Mouse (Mus musculus) lung, embryonic 15.5 days (tissue): ENCODE data around the gene Msx3. TPM values are rescaled to one million over a fixed set of nuclear protein-coding genes. Genes with fewer than 3 reads are reported as not detected.

Experiments used
- ATAC-seq: fragments of 200-750 bp; cut with Nextera tagmentation; 2 replicates; pipeline ENCODE4 v1.8.0; 2017; ENCODE audit warnings: moderate number of reproducible peaks, borderline replicate concordance; ENCODE audit not compliant: low FRiP score, low TSS enrichment; ENCODE audit errors: extremely low read depth
- H3K27ac ChIP-seq: fragments of 300-500 bp; sonication (generic); 2 replicates; pipeline ENCODE4 v1.5.1; 2015; ENCODE audit warnings: moderate library complexity, mild to moderate bottlenecking, inconsistent platforms
- H3K27me3 ChIP-seq: fragments of 300-500 bp; sonication (generic); 2 replicates; pipeline ENCODE4 v1.6.1; 2015; ENCODE audit warnings: inconsistent platforms
- H3K36me3 ChIP-seq: fragments of 300-500 bp; sonication (generic); 2 replicates; pipeline ENCODE4 v1.6.1; 2015; ENCODE audit warnings: inconsistent platforms
- H3K4me1 ChIP-seq: fragments of 300-500 bp; sonication (generic); 2 replicates; pipeline ENCODE4 v1.6.1; 2015; ENCODE audit warnings: inconsistent platforms
- H3K4me2 ChIP-seq: fragments of 300-500 bp; sonication (generic); 2 replicates; pipeline ENCODE4 v1.6.1; 2015; ENCODE audit warnings: inconsistent platforms, mild to moderate bottlenecking, moderate library complexity
- H3K4me3 ChIP-seq: fragments of 300-500 bp; sonication (generic); 2 replicates; pipeline ENCODE4 v1.5.1; 2015; ENCODE audit warnings: mild to moderate bottlenecking, inconsistent platforms
- H3K9ac ChIP-seq: fragments of 300-500 bp; sonication (generic); 2 replicates; pipeline ENCODE4 v1.6.1; 2015; ENCODE audit warnings: inconsistent platforms
- H3K9me3 ChIP-seq: fragments of 300-500 bp; sonication (generic); 2 replicates; pipeline ENCODE4 v1.6.1; 2016; ENCODE audit warnings: inconsistent platforms
- WGBS: fragments of 180-500 bp; shearing (Covaris S2); methylation state at CpG from one replicate; pipeline ENCODE4 v1.1.7; 2015; 5-methylcytosine and 5-hydroxymethylcytosine counted together
- polyA plus RNA-seq: library from polyadenylated mRNA; unstranded; fragments of >200 nt; fragmentation: Nextera tagmentation; extraction: Ambion mirVana; gene quantifications from 2 replicates; pipeline ENCODE4 v1.2.1, GENCODE M21; 2015

Msx3 gene
- polyA plus RNA-seq, 1 experiment from 2014 or later: not detected

DNA sequence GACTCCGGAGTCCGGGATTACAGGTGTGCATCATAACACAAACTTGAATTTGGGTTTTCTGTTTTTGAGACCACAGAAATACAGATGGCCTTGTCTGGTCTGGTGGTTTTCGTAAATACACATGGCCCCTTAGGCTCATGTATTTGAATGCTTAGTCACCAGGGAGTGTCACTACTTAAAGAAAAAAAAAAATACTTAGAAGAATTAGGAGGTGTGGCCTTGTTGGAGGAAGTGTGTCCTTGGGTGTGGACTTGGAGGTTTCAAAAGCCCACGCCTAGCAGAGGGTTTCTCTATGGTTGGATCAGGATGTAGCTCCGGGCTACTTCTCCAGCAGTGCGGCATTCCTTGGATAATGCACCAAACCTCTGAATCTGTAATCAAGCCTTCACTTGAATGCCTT, 28.8 kb upstream of the Msx3 start:
- Histone ChIP-seq H3K4me2 (no peak overlapping the region), H3K4me1 (no peaks in the 10 kb centered on the region), H3K27ac (no peak overlapping the region), H3K4me3 (no peak overlapping the region), H3K9me3 (no peaks in the 10 kb centered on the region), H3K36me3 (no peaks in the 10 kb centered on the region), H3K9ac (no peak overlapping the region), H3K27me3 (peaks cover 42% of the 10 kb centered on the region)
- WGBS: 70% methylated on average over 6 of the region's 6 CpGs
- ATAC-seq: no peak

DNA sequence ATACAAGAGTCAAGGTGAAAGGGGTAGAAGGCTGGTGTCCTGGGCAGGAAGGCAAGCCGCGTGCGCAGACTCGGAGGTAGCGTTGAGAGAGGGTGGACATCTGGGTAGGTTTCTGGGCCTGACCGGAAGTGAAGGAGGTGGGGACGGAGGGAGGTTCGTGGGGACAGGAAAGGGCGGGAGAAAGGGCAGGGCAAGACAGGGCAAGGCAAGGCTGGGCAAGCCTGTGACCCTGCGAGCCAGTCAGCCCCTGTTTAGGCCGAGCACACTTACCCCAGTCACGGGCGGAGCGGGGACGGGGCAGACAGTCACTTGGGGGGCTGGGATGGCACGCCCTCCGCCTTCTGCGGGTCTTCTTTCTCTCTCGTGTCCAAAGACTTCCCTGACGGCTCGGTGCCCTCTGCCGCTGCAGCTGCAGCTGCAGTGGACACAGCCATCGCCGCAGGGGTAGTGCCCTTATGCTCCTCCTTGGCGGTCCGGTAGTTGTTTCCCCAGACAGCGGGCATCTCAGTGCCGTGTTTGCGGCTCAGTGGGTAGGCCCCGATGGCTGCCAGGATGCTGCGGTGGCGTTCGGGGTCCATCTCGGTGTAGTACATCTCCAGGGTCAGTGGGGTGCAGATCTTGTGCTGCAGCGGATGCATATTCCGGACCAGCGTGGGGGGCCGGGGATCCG, 21.3 kb upstream of the Msx3 start:
- Histone ChIP-seq H3K27me3 (peaks cover 21% of the 10 kb centered on the region), H3K27ac (no peak overlapping the region), H3K9ac (0 out of 2 replicates have a peak overlapping the region, but pooled peaks have one; percentile 10), H3K4me2 (peak overlapping the region; percentile 55), H3K36me3 (no peaks in the 10 kb centered on the region), H3K4me3 (peak overlapping the region; percentile 32), H3K9me3 (no peaks in the 10 kb centered on the region), H3K4me1 (no peaks in the 10 kb centered on the region)
- ATAC-seq: peak; percentile 51; the same call in 1 of the 2 replicates
- WGBS: 26% methylated on average over 38 of the region's 39 CpGs

DNA sequence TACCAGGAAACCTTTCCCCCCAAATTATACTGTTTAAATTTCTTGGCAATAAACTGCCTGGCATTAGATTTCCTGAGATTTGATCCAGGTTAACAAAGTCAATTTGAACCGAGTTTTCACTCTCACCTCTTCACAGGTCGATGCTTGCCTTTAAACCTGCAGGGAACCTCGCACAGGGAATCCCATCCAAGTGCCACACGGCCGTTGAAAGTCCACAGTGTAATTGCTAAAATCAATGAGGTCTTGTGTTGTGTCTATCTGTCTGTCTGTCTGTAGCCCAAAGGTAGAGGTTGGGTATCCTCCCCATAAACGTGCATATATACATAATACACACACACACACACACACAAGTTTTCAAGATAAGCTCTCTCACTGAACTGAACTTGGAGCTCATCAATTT, 18.5 kb upstream of the Msx3 start:
- peaks cover 44% of the 10 kb centered on the region for H3K27me3 ChIP-seq
- H3K27ac ChIP-seq: no peak overlapping the region
- no peaks in the 10 kb centered on the region for H3K9me3 ChIP-seq
- ATAC-seq: no peak
- no peak overlapping the region for H3K4me3 ChIP-seq
- no peaks in the 10 kb centered on the region for H3K36me3 ChIP-seq
- WGBS: 62% methylated on average over 6 of the region's 6 CpGs
- H3K9ac ChIP-seq: no peak overlapping the region
- H3K4me1 ChIP-seq: no peaks in the 10 kb centered on the region
- no peak overlapping the region for H3K4me2 ChIP-seq

DNA sequence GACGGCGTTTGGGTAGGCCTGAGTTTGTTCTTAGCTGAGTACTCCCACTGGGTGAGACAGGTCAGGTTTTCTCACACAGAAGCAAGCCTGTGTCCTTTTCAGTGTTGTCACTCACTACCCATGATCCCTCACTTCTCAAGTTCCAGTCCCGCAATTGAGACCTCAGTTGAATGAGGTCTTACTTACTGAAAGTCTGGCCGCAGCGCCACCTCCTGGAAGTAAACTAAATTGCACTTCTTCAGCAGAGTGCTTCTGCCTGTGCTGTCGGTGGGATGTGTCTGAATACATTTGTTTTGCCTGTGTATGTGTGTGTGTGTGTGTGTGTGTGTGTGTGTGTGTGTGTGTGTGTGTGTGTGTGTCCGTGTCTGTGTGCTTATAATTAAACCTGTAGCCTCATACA, 14.2 kb upstream of the Msx3 start:
- no peak overlapping the region for H3K27ac ChIP-seq
- no peak for ATAC-seq
- H3K4me1 ChIP-seq: peaks cover 12% of the 10 kb centered on the region
- peaks cover 78% of the 10 kb centered on the region for H3K27me3 ChIP-seq
- no peaks in the 10 kb centered on the region for H3K9me3 ChIP-seq
- H3K4me3 ChIP-seq: no peak overlapping the region
- no peak overlapping the region for H3K4me2 ChIP-seq
- 18% methylated on average over 7 of the region's 7 CpGs for WGBS
- no peak overlapping the region for H3K9ac ChIP-seq
- no peaks in the 10 kb centered on the region for H3K36me3 ChIP-seq

DNA sequence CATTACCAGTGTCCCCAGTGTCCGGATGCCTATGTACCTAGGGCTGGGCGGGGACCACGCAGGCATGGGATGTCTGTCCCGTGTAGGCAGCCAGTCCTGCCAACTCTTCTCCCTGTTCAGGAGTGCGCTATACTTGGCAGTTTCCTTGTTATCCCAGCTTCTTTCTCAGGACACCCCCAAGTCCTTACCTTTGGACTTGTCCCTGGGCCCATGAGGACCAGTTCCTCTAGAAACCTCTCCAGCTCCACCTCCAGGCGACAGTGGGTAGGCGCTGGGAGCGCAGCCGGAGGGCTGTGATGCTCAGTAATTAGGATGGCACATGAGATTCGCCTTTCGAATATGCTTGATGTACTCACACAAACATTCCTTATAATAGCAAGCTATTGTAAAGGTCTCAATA, 13.4 kb upstream of the Msx3 start:
- H3K9me3 ChIP-seq: no peaks in the 10 kb centered on the region
- WGBS: 19% methylated on average over 11 of the region's 11 CpGs
- H3K4me2 ChIP-seq: no peak overlapping the region
- ATAC-seq: no peak
- H3K4me1 ChIP-seq: peaks cover 12% of the 10 kb centered on the region
- H3K36me3 ChIP-seq: no peaks in the 10 kb centered on the region
- H3K4me3 ChIP-seq: no peak overlapping the region
- no peak overlapping the region for H3K27ac ChIP-seq
- no peak overlapping the region for H3K9ac ChIP-seq
- H3K27me3 ChIP-seq: peaks cover 86% of the 10 kb centered on the region

DNA sequence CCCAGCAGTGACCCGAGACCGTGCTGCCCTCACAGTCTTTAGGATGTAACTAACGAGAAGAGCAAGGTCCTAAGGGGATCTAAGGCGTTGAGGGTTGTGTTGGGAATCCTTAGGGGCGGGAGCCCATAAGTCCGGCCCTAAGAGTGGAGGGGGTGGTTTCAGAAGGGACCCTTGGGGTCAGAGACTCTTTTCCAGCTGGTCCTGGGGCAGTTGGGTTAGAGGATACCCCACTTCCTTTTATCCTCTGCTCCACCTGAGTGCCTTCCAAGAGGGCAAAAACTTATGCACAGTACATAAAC, 12.9 kb upstream of the Msx3 start:
- H3K27me3 ChIP-seq: peaks cover 91% of the 10 kb centered on the region
- H3K27ac ChIP-seq: no peak overlapping the region
- H3K4me3 ChIP-seq: no peak overlapping the region
- H3K4me1 ChIP-seq: peaks cover 12% of the 10 kb centered on the region
- H3K4me2 ChIP-seq: peak overlapping the region; percentile 62
- no peak; the same call in 1 of the 2 replicates for ATAC-seq
- no peak overlapping the region for H3K9ac ChIP-seq
- no peaks in the 10 kb centered on the region for H3K36me3 ChIP-seq
- no peaks in the 10 kb centered on the region for H3K9me3 ChIP-seq
- WGBS: 4% methylated on average over 6 of the region's 6 CpGs

DNA sequence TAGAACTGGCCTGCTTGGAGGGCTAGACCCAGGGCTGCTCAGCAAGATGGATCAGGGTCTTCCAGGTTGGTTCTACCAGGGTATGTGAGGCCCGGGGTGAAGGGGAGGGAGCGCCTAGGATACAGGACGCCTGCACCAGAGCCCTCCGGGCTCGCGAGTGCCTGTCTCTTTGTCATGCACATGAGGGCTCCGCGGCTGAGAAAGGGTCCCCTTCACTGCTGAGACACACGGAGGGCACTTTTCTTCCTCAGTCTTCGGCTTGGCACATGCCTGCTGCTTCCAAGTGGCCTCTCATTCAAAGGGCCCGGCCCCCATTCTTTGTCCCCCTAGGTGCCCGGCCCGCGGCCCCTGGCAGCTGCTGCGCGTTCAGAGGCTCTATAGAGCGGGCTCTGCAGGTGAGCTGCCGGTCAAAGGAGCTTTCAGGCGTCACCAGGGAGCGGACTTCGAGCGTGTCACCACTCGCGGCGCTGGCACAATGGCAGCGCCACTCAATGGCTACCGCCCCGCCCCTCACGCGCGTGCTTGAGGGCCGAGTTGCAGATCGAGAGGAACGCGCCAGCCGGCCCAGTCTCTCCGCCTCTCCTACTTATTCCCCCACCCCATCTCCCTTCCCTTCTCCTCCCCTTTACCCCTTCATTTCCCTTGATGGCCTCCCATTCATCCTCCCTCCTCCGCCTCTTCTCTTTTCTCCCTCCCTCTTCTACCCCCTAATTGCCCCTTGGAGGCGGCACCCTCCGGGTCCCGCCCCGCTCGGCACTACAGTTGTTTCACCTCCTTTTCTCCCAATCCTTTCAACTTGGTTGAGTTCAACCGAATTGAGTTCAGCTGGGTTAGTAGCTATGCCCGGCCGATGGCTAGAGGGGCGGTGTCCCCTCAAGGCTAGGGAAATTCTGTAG, 12.3 kb upstream of the Msx3 start:
- 0 out of 2 replicates have a peak, but pooled peaks have one; percentile 12 for ATAC-seq
- H3K36me3 ChIP-seq: no peaks in the 10 kb centered on the region
- H3K27me3 ChIP-seq: peaks cover 97% of the 10 kb centered on the region
- H3K4me3 ChIP-seq: peak overlapping the region; percentile 36
- under 1% methylated on average over 47 of the region's 47 CpGs for WGBS
- H3K9me3 ChIP-seq: no peaks in the 10 kb centered on the region
- peaks cover 12% of the 10 kb centered on the region for H3K4me1 ChIP-seq
- peak overlapping the region; percentile 62 for H3K4me2 ChIP-seq
- H3K27ac ChIP-seq: no peak overlapping the region
- H3K9ac ChIP-seq: no peak overlapping the region

DNA sequence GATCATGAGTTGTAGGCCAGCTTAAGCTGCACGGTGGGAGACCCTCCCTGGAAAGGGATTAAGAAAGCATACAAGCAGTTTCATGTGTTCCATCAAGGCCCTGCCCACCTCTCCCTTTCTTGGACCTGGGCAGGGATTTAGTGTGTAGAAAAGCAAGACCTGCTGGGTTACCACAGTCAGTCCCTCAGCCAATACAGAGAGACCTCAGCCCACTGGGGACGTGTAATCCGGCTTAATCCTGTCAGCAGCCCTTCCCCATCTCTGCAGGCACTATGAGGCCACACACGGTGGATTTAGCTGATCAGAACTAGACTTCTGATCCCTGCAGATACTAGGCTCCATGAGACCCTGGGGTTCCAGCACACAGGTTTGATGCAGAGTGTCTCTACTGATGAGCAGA, 10.7 kb upstream of the Msx3 start:
- Histone ChIP-seq H3K4me1 (peaks cover 12% of the 10 kb centered on the region), H3K4me2 (no peak overlapping the region), H3K36me3 (no peaks in the 10 kb centered on the region), H3K27me3 (peaks cover 96% of the 10 kb centered on the region), H3K4me3 (no peak overlapping the region), H3K9me3 (no peaks in the 10 kb centered on the region), H3K9ac (no peak overlapping the region), H3K27ac (no peak overlapping the region)
- 36% methylated on average over 4 of the region's 4 CpGs for WGBS
- no peak for ATAC-seq

DNA sequence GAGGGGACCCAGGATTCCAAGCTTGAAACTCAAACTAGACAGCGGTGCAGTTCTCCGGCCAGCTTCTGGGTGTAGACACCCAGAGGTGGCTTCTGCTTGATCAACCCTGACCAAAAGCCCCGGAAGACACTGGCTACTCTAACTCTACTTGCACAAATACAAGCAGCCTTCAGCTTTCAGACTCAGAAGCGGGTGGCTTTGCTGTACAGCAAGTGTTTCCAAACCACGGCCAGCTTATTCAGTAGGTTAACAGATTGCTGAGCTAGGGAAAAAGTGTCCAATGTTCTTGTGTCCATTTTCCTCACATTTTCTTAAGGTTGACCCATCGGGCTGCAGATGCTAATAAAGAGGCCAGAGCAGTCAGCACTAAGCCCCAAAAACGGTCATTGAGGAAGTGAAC, 9.6 kb upstream of the Msx3 start:
- WGBS: 25% methylated on average over 7 of the region's 7 CpGs

DNA sequence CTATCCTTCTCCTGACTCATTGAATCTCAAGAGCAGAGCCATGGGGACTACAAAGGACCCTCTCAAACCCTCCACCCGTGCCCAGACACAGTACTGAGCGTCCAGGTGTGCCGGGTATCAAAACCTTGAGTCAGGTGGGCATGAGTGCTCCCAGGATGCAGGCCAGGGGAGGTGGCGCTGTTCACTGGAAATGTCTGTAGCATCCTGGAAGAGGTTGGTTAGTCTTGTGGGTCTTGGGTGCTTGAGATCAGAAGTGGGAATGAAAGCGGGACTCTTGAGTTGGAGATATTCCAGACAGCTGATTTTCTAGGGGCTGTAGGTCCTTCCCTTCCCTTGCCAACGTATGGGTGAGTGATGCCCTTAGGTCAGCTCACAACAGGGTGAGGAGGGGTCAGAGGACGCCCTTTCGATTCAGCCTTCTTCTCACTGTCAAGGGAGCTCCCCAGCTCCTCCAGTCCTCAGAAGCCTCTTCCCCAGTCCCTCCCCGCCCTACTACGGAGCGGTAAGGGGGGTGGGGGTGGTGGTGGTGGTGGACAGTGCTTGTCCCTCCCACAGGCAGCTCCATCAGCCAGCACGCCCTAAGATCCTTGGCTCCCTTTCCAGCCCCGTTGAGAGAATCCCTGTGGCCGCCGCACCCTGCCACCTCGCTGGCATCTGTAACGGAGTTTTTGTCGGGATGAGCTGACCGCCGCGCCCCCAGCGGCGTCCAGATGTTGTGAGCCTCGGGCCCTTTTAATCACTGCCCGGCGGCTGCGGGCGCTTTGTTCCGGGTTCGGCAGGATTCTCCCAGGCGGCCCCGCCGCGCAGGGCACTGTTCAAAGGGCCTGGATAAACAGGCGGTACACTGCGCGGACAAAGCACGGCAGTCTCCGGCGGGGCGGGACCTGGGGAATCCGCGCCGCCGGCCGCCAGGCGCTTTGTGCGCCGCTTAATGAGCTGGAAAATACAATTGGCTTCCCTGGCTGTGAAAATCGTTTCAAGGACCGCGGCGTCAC, 8.8 kb upstream of the Msx3 start:
- ATAC-seq: peak; percentile 40; the same call in 1 of the 2 replicates
- H3K4me1 ChIP-seq: peaks cover 12% of the 10 kb centered on the region
- WGBS: 3% methylated on average over 53 of the region's 53 CpGs
- peak overlapping the region; percentile 41 for H3K4me3 ChIP-seq
- no peak overlapping the region for H3K27ac ChIP-seq
- no peaks in the 10 kb centered on the region for H3K36me3 ChIP-seq
- H3K4me2 ChIP-seq: peak overlapping the region; percentile 73
- 0 out of 2 replicates have a peak overlapping the region, but pooled peaks have one; percentile 4 for H3K9ac ChIP-seq
- peaks cover 93% of the 10 kb centered on the region for H3K27me3 ChIP-seq
- H3K9me3 ChIP-seq: no peaks in the 10 kb centered on the region

More for the DNA sequence above, 9.6 kb upstream of the Msx3 start:
- no peak for ATAC-seq
- Histone ChIP-seq H3K4me3 (peak overlapping the region; percentile 41), H3K27me3 (peaks cover 92% of the 10 kb centered on the region), H3K4me2 (peak overlapping the region; percentile 73), H3K4me1 (peaks cover 12% of the 10 kb centered on the region), H3K36me3 (no peaks in the 10 kb centered on the region), H3K27ac (no peak overlapping the region), H3K9ac (0 out of 2 replicates have a peak overlapping the region, but pooled peaks have one; percentile 4), H3K9me3 (no peaks in the 10 kb centered on the region)

DNA sequence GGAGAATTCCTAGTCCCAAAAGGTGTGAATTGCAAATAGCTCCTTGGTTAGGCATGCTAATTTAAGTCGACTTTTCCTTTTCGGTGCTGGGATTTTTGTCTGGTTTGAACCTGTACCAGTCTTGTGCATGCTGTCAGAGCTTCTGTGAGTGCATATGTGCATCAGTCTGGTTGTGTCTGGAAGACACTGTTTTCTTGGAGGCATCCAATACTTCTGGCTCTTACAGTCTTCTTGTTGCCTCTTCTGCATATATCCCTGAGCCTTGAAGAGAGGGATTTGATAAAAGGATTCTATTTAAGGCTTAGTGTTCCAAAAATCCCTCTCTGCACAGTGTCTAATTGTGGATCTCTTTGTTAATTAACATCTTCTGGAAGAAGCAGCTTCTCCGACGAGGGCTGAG, 5.2 kb upstream of the Msx3 start:
- Histone ChIP-seq H3K4me3 (no peak overlapping the region), H3K4me2 (no peak overlapping the region), H3K4me1 (peaks cover 10% of the 10 kb centered on the region), H3K9me3 (no peaks in the 10 kb centered on the region), H3K27me3 (peaks cover 93% of the 10 kb centered on the region), H3K9ac (no peak overlapping the region), H3K27ac (no peak overlapping the region), H3K36me3 (no peaks in the 10 kb centered on the region)
- WGBS: 71% methylated on average over 4 of the region's 4 CpGs
- ATAC-seq: no peak
